Mouse (Mus musculus) hindbrain, postnatal 0 days (tissue): Measurements from ENCODE around the gene Epc2. TPM values are rescaled to one million over a fixed set of nuclear protein-coding genes. Genes with fewer than 3 reads are reported as not detected.

ENCODE experiments used
- ATAC-seq: fragments of 200-750 bp; cut with Nextera tagmentation; 2 replicates; pipeline ENCODE4 v1.8.0; 2017; ENCODE audit warnings: mild to moderate bottlenecking, moderate TSS enrichment, moderate library complexity
- DNase-seq: peaks from one replicate; pipeline ENCODE4 v3.0.0-alpha.2; 2015; ENCODE audit warnings: low spot score
- H3K27ac ChIP-seq: fragments of 300-500 bp; sonication (generic); 2 replicates; pipeline ENCODE4 v1.5.1; 2014; ENCODE audit warnings: mild to moderate bottlenecking
- H3K27me3 ChIP-seq: fragments of 300-500 bp; sonication (generic); 2 replicates; pipeline ENCODE4 v1.6.1; 2014; ENCODE audit warnings: low read length, mixed read lengths; ENCODE audit not compliant: insufficient read depth
- H3K36me3 ChIP-seq: fragments of 300-500 bp; sonication (generic); 2 replicates; pipeline ENCODE4 v1.6.1; 2014; ENCODE audit warnings: low read length, mixed read lengths; ENCODE audit not compliant: insufficient read depth
- H3K4me1 ChIP-seq: fragments of 300-500 bp; sonication (generic); 2 replicates; pipeline ENCODE4 v1.6.1; 2014; ENCODE audit warnings: antibody characterized with exemption, low read length, mixed read lengths; ENCODE audit not compliant: insufficient read depth
- H3K4me2 ChIP-seq: fragments of 300-500 bp; sonication (generic); 2 replicates; pipeline ENCODE4 v1.6.1; 2014; ENCODE audit warnings: low read depth, mild to moderate bottlenecking, low read length, moderate library complexity, mixed read lengths
- H3K4me3 ChIP-seq: fragments of 300-500 bp; sonication (generic); 2 replicates; pipeline ENCODE4 v1.5.1; 2014; ENCODE audit warnings: low read length
- H3K9ac ChIP-seq: fragments of 300-500 bp; sonication (generic); replicated peaks from 2 replicates; pipeline ENCODE4 v1.6.1; 2014; ENCODE audit warnings: mild to moderate bottlenecking, low read length, moderate library complexity, mixed read lengths
- H3K9me3 ChIP-seq: fragments of 300-500 bp; sonication (generic); 2 replicates; pipeline ENCODE4 v1.6.1; 2016; ENCODE audit warnings: low read length, mixed read lengths
- CTCF ChIP-seq: IDR thresholded peaks from 2 replicates; pipeline ENCODE4 v1.5.1; 2016; ENCODE audit warnings: antibody characterized with exemption, control low read depth, low read depth
- WGBS: fragments of 180-500 bp; shearing (Covaris S2); extraction: QIAGEN DNeasy Blood & Tissue Kit; methylation state at CpG from one replicate; pipeline ENCODE4 v1.1.7; 2014; 5-methylcytosine and 5-hydroxymethylcytosine counted together
- polyA plus RNA-seq: library from polyadenylated mRNA; unstranded; fragments of >200 nt; fragmentation: Nextera tagmentation; extraction: Ambion mirVana; gene quantifications from 2 replicates; pipeline ENCODE4 v1.2.1, GENCODE M21; 2015
- total RNA-seq: library from RNA; depleted of rRNA; stranded (reverse); fragments of >200 nt; gene quantifications from 2 replicates; pipeline ENCODE4 v1.2.3, GENCODE M21; 2014

The Epc2 gene
- total and polyA plus RNA-seq, 2 experiments from 2014 or later, result 7.8 to 28.6 TPM

- ATAC-seq, result no peak
- Histone ChIP-seq H3K9me3 (no peaks in the 10 kb centered on the region), H3K27ac (no peak overlapping the region), H3K27me3 (no peaks in the 10 kb centered on the region), H3K36me3 (peaks cover 9% of the 10 kb centered on the region; the same call in 1 of the 2 replicates), H3K4me2 (no peak overlapping the region), H3K4me1 (no peaks in the 10 kb centered on the region), H3K4me3 (no peak overlapping the region), H3K9ac (no peak overlapping the region)
- DNase-seq, result no peak
- TF ChIP-seq CTCF, result no peak
- 58% methylated on average over 2 of the region's 2 CpGs for WGBS
Observed at GRCm38 (mm10) chr2:49538056-49538455, 86.8 kb downstream of the Epc2 start.

GRCm38 (mm10) chr2:49539745-49540144, 88.5 kb downstream of the Epc2 start:
- H3K36me3 ChIP-seq, result peaks cover 9% of the 10 kb centered on the region; the same call in 1 of the 2 replicates
- no peak overlapping the region for H3K4me3 ChIP-seq
- no peaks in the 10 kb centered on the region for H3K9me3 ChIP-seq
- TF ChIP-seq CTCF, result no peak
- ATAC-seq (no peak), DNase-seq (no peak)
- H3K9ac ChIP-seq, result no peak overlapping the region
- no peaks in the 10 kb centered on the region for H3K4me1 ChIP-seq
- H3K27ac ChIP-seq, result no peak overlapping the region
- no peak overlapping the region for H3K4me2 ChIP-seq
- WGBS, result 83% methylated on average over 2 of the region's 2 CpGs
- no peaks in the 10 kb centered on the region for H3K27me3 ChIP-seq

- 76% methylated on average over 5 of the region's 5 CpGs for WGBS
- H3K4me3 ChIP-seq, result no peak overlapping the region
- H3K4me2 ChIP-seq, result no peak overlapping the region
- DNase-seq, result no peak
- H3K27me3 ChIP-seq, result no peaks in the 10 kb centered on the region
- H3K9ac ChIP-seq, result no peak overlapping the region
- H3K27ac ChIP-seq, result no peak overlapping the region
- no peaks in the 10 kb centered on the region for H3K9me3 ChIP-seq
- no peak for TF ChIP-seq CTCF
- peaks cover 23% of the 10 kb centered on the region for H3K36me3 ChIP-seq
- H3K4me1 ChIP-seq, result no peaks in the 10 kb centered on the region
- ATAC-seq, result no peak
Observed at GRCm38 (mm10) chr2:49547813-49548212, 96.5 kb downstream of the Epc2 start.

DNA sequence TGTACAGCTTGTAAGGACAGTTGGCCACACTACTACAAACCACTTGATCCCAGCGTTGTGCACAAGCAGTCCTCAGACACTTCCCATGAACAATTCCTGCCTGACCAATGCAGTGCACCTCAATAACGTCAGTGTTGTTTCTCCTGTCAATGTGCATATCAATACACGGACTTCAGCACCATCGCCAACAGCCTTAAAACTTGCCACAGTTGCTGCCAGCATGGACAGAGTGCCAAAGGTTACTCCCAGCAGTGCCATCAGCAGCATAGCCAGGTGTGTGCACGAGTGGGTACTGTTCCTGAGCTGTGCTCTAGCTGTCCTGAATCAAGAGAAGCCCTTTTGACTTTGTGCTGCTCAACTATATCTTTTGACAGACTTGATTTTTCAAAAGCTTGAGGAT, 97.2 kb downstream of the Epc2 start:
- ATAC-seq (no peak), DNase-seq (no peak)
- no peaks in the 10 kb centered on the region for H3K9me3 ChIP-seq
- H3K4me1 ChIP-seq, result no peaks in the 10 kb centered on the region
- H3K4me2 ChIP-seq, result no peak overlapping the region
- TF ChIP-seq CTCF, result no peak
- H3K27ac ChIP-seq, result no peak overlapping the region
- H3K9ac ChIP-seq, result no peak overlapping the region
- no peak overlapping the region for H3K4me3 ChIP-seq
- no peaks in the 10 kb centered on the region for H3K27me3 ChIP-seq
- WGBS, result 84% methylated on average over 5 of the region's 5 CpGs
- peaks cover 23% of the 10 kb centered on the region for H3K36me3 ChIP-seq

- H3K4me1 ChIP-seq, result no peaks in the 10 kb centered on the region
- H3K4me3 ChIP-seq, result no peak overlapping the region
- WGBS, result 94% methylated on average over 2 of the region's 2 CpGs
- no peaks in the 10 kb centered on the region for H3K27me3 ChIP-seq
- no peak overlapping the region for H3K9ac ChIP-seq
- no peak overlapping the region for H3K4me2 ChIP-seq
- no peak for ATAC-seq
- no peak for DNase-seq
- H3K36me3 ChIP-seq, result peaks cover 13% of the 10 kb centered on the region
- no peak overlapping the region for H3K27ac ChIP-seq
- no peaks in the 10 kb centered on the region for H3K9me3 ChIP-seq
- no peak for TF ChIP-seq CTCF
Observed at GRCm38 (mm10) chr2:49553096-49553495, 101.8 kb downstream of the Epc2 start.

DNA sequence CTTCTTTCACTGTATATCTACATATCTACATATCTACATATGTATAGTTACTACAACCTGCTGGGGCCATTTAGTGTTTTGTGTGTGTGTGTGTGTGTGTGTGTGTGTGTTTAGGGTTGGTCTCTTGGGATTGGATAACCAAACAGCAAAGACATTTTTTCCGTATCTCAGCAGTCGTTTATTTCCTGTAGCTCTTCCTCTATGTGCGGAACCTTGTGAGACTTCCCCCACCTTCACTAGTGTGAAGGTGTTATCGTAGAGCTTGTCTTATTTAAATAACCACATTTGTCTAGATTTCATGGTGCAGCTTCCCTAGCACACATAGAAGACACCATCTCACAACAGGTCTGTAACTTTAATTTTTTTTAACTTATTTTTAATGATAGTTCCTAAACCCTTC, 106.1 kb downstream of the Epc2 start:
- no peak overlapping the region for H3K27ac ChIP-seq
- no peak for DNase-seq
- no peaks in the 10 kb centered on the region for H3K4me1 ChIP-seq
- no peak overlapping the region for H3K9ac ChIP-seq
- no peak overlapping the region for H3K4me2 ChIP-seq
- no peaks in the 10 kb centered on the region for H3K36me3 ChIP-seq
- H3K9me3 ChIP-seq, result no peaks in the 10 kb centered on the region
- no peak for ATAC-seq
- WGBS, result 91% methylated on average over 4 of the region's 4 CpGs
- no peak for TF ChIP-seq CTCF
- H3K4me3 ChIP-seq, result no peak overlapping the region
- no peaks in the 10 kb centered on the region for H3K27me3 ChIP-seq

GRCm38 (mm10) chr2:49558361-49558760, 107.1 kb downstream of the Epc2 start:
- Histone ChIP-seq H3K9me3 (no peaks in the 10 kb centered on the region), H3K27me3 (no peaks in the 10 kb centered on the region), H3K4me3 (no peak overlapping the region), H3K4me2 (no peak overlapping the region), H3K4me1 (no peaks in the 10 kb centered on the region), H3K36me3 (no peaks in the 10 kb centered on the region), H3K9ac (no peak overlapping the region), H3K27ac (no peak overlapping the region)
- no peak for DNase-seq
- no peak for ATAC-seq
- 98% methylated on average over 3 of the region's 3 CpGs for WGBS
- no peak for TF ChIP-seq CTCF
